Mouse (Mus musculus): ENCODE measurements around the gene Trim60. TPM values are rescaled to one million over a fixed set of nuclear protein-coding genes. Genes with fewer than 3 reads are reported as not detected.

Gene Trim60
- polyA plus RNA-seq, 1 experiment from 2014 or later: 0.07 TPM

DNA sequence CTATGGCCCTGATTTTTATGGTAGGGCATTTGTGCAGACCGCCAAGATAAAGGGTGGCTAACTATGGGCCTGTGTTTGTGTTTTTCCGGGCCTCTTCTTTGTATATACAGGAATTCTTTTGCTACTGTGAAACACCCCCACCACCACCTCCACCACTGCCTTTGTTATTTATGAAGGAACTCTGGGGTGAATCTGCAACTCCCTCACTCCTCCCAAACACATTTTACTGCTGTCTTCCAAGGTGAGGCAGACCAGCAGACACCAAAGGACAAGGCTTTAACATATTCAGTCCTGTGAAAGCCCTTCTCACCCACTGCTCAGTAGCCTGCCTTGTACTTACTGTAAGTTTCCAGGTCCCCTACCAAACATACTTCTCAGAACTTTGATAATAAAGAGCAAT lies 15.8 kb upstream of the Trim60 start:
- 40% methylated on average over 2 of the region's 2 CpGs for WGBS
- Histone ChIP-seq H3K4me2 (ENCODE audit: low read length) (peak overlapping the region; percentile 19; the same call in 1 of the 2 replicates), H3K9me3 (replicated peaks; ENCODE audit: low read length) (no peaks in the 10 kb centered on the region), H3K27ac (no peak overlapping the region), H3K9ac (ENCODE audit: low read depth, low read length) (no peak overlapping the region), H3K27me3 (ENCODE audit: insufficient read depth, low read length) (no peaks in the 10 kb centered on the region), H3K4me1 (replicated peaks; ENCODE audit: insufficient read depth, low read length) (no peaks in the 10 kb centered on the region; the same call in 1 of the 2 replicates), H3K4me3 (replicated peaks; ENCODE audit: low read depth, low read length) (no peak overlapping the region), H3K36me3 (ENCODE audit: insufficient read depth, low read length) (no peaks in the 10 kb centered on the region)
- DNase-seq (ENCODE audit: low spot score): no peak
- no peak for TF ChIP-seq CTCF (IDR thresholded peaks at IDR 0.05; ENCODE audit: low read depth)
- ATAC-seq (replicated peaks; ENCODE audit: low FRiP score, low read depth): no peak

DNA sequence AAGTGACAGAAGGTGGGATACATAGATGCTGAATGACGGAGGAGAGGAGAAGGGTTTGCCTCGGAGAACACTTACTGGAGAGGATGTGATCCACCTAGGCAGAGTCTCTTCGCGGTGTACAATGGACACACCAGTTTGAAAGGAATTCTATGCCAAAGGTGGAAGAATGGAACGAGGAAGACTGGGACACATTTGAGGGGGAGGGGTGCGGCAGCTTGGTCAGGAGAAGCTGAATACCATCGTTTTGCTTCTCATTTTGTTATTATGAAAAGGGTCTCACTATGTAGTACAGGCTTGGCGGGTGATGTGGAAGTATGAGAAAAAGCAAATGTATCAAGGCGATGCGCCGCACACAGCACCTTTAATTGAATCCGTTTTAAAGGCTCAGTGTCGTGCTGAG lies 14.7 kb upstream of the Trim60 start:
- Histone ChIP-seq H3K27ac (no peak overlapping the region), H3K27me3 (ENCODE audit: insufficient read depth, low read length) (no peaks in the 10 kb centered on the region), H3K9ac (ENCODE audit: low read depth, low read length) (no peak overlapping the region), H3K4me2 (ENCODE audit: low read length) (no peak overlapping the region), H3K9me3 (replicated peaks; ENCODE audit: low read length) (no peaks in the 10 kb centered on the region), H3K4me3 (replicated peaks; ENCODE audit: low read depth, low read length) (no peak overlapping the region), H3K4me1 (replicated peaks; ENCODE audit: insufficient read depth, low read length) (no peaks in the 10 kb centered on the region; the same call in 1 of the 2 replicates), H3K36me3 (ENCODE audit: insufficient read depth, low read length) (no peaks in the 10 kb centered on the region)
- no peak for DNase-seq (ENCODE audit: low spot score)
- no peak for ATAC-seq (replicated peaks; ENCODE audit: low FRiP score, low read depth)
- no peak for TF ChIP-seq CTCF (IDR thresholded peaks at IDR 0.05; ENCODE audit: low read depth)
- WGBS: 78% methylated on average over 13 of the region's 13 CpGs

DNA sequence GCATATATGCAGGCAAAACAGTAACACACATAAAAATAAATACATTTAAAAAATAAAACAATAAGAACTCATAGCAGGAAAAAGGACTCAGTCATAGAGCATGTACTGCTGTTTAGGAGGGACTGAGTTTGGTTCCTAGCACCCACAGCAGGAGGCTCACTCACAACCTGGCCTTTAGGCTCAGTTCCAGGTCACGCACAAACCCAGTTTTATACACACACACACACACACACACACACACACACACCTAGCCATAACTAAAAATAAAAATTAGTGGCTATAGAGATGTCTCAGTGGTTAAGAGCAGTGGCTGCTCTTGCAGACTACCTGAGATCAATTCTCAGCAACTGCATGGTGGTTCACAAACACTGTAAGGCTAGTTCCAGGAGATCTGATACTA lies 13.7 kb upstream of the Trim60 start:
- 100% methylated on average over 1 of the region's 1 CpGs for WGBS
- DNase-seq (ENCODE audit: low spot score) (no peak), ATAC-seq (replicated peaks; ENCODE audit: low FRiP score, low read depth) (no peak)
- Histone ChIP-seq H3K9ac (ENCODE audit: low read depth, low read length) (no peak overlapping the region), H3K9me3 (replicated peaks; ENCODE audit: low read length) (no peaks in the 10 kb centered on the region), H3K4me1 (replicated peaks; ENCODE audit: insufficient read depth, low read length) (no peaks in the 10 kb centered on the region; the same call in 1 of the 2 replicates), H3K4me3 (replicated peaks; ENCODE audit: low read depth, low read length) (no peak overlapping the region), H3K36me3 (ENCODE audit: insufficient read depth, low read length) (no peaks in the 10 kb centered on the region), H3K27me3 (ENCODE audit: insufficient read depth, low read length) (no peaks in the 10 kb centered on the region), H3K27ac (no peak overlapping the region), H3K4me2 (ENCODE audit: low read length) (no peak overlapping the region)
- TF ChIP-seq CTCF (IDR thresholded peaks at IDR 0.05; ENCODE audit: low read depth): no peak

DNA sequence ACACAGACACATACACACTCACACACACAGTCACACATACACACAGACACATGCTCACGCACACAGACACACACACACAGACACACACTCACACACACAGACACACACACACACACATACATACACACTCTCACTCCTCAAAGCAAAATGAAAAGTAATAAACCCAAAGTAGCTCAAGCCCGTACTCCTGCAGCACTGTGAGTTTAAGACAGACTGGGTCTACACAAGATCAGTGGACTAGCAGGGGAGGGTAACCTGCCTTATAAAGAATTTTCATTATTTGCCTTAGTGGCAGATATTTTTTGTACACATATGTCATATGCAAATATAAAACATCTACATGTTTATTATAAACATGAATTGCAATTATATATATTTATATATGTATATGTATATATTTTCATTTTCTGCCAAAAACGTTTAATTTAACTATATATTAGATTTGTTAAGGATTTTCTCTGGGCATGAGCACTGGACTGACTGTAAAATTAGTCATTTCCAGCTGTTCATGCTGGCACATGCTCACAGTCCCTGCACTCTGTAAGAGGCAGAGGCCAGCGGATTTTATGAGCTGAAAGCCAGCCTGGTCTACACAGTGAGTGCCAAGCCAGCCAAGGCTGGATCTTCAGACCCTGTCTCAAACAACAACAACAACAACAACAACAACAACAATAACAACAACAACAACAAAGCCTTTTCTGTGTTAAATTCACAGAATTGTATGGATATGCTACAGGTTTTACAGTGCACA lies 12.5 kb upstream of the Trim60 start:
- ATAC-seq (replicated peaks; ENCODE audit: low FRiP score, low read depth) (no peak; the same call in 1 of the 2 replicates), DNase-seq (ENCODE audit: low spot score) (no peak)
- TF ChIP-seq CTCF (IDR thresholded peaks at IDR 0.05; ENCODE audit: low read depth): no peak
- 76% methylated on average over 4 of the region's 4 CpGs for WGBS
- Histone ChIP-seq H3K4me2 (ENCODE audit: low read length) (no peak overlapping the region), H3K4me3 (replicated peaks; ENCODE audit: low read depth, low read length) (no peak overlapping the region), H3K27ac (no peak overlapping the region), H3K4me1 (replicated peaks; ENCODE audit: insufficient read depth, low read length) (no peaks in the 10 kb centered on the region; the same call in 1 of the 2 replicates), H3K9ac (ENCODE audit: low read depth, low read length) (no peak overlapping the region), H3K9me3 (replicated peaks; ENCODE audit: low read length) (no peaks in the 10 kb centered on the region), H3K27me3 (ENCODE audit: insufficient read depth, low read length) (no peaks in the 10 kb centered on the region), H3K36me3 (ENCODE audit: insufficient read depth, low read length) (no peaks in the 10 kb centered on the region)

DNA sequence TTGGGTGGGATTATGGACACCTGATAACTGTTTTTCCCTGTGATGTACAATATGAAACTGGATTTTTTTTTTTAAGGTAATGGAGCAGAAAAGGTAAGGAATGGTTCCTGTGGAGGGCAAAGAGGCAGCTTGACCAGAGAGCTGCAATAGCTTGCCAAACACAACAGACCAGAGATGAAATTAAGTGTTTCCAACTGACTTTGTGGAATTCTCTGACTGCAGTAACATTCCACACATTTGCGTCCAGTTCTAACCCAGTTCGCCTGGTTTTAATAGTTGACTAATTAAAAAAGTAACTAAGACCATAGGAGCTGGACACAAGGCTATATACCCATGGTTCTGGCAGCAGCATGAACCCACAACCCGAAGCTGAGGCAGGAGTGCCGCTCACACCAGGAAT lies 11.4 kb upstream of the Trim60 start:
- DNase-seq (ENCODE audit: low spot score): no peak
- H3K4me3 ChIP-seq (replicated peaks; ENCODE audit: low read depth, low read length): no peak overlapping the region
- ATAC-seq (replicated peaks; ENCODE audit: low FRiP score, low read depth): no peak; the same call in 1 of the 2 replicates
- H3K27me3 ChIP-seq (ENCODE audit: insufficient read depth, low read length): no peaks in the 10 kb centered on the region
- WGBS: 58% methylated on average over 4 of the region's 4 CpGs
- H3K4me1 ChIP-seq (replicated peaks; ENCODE audit: insufficient read depth, low read length): no peaks in the 10 kb centered on the region
- TF ChIP-seq CTCF (IDR thresholded peaks at IDR 0.05; ENCODE audit: low read depth): no peak
- no peak overlapping the region for H3K9ac ChIP-seq (ENCODE audit: low read depth, low read length)
- H3K9me3 ChIP-seq (replicated peaks; ENCODE audit: low read length): no peaks in the 10 kb centered on the region
- H3K27ac ChIP-seq: no peak overlapping the region
- H3K4me2 ChIP-seq (ENCODE audit: low read length): no peak overlapping the region
- no peaks in the 10 kb centered on the region for H3K36me3 ChIP-seq (ENCODE audit: insufficient read depth, low read length)

DNA sequence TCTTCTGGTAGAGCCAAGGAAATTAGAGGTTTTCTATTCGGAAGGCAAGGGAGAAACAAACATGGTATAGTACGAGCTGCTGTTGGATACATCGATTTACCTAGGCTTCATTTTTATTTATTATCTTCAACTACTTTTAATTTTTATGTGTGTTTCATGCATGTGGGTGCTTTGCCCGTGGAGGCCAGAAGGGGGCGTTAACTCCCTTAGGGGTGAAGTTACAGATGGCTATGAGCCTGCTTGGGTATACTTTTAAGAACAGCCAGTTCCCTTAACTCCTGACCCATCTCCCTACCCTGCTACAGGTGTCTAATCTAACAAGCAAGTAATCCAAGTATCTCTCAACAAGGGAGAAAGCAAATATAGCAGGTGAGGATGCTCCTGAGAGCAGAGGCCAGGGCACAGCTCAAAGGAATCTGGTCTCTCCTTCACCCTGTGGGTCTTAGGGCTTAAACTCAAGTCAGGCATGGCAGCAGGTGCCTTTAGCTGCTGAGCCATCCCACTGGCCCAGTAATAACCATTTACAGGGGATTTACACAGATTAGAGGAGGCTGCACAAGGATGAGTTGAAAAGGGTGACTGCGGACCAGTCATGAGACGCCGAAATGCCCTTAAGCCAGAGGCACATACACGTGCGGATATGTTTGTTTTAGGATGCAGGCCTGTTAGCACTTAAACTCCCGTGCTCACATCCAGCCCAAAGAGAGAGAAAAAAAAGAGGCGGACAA lies 10.7 kb upstream of the Trim60 start:
- WGBS: 83% methylated on average over 12 of the region's 12 CpGs
- no peak overlapping the region for H3K9ac ChIP-seq (ENCODE audit: low read depth, low read length)
- H3K27ac ChIP-seq: no peak overlapping the region
- no peaks in the 10 kb centered on the region for H3K27me3 ChIP-seq (ENCODE audit: insufficient read depth, low read length)
- H3K4me2 ChIP-seq (ENCODE audit: low read length): no peak overlapping the region
- no peaks in the 10 kb centered on the region for H3K4me1 ChIP-seq (replicated peaks; ENCODE audit: insufficient read depth, low read length)
- H3K4me3 ChIP-seq (replicated peaks; ENCODE audit: low read depth, low read length): no peak overlapping the region
- ATAC-seq (replicated peaks; ENCODE audit: low FRiP score, low read depth) (no peak), DNase-seq (ENCODE audit: low spot score) (no peak)
- no peaks in the 10 kb centered on the region for H3K9me3 ChIP-seq (replicated peaks; ENCODE audit: low read length)
- TF ChIP-seq CTCF (IDR thresholded peaks at IDR 0.05; ENCODE audit: low read depth): peak; percentile 15; the same call in 1 of the 2 replicates
- no peaks in the 10 kb centered on the region for H3K36me3 ChIP-seq (ENCODE audit: insufficient read depth, low read length)

All from kidney, postnatal 0 days (tissue).